ENCODE assay signal across 29 mouse cellular contexts in the genomic region with DNA sequence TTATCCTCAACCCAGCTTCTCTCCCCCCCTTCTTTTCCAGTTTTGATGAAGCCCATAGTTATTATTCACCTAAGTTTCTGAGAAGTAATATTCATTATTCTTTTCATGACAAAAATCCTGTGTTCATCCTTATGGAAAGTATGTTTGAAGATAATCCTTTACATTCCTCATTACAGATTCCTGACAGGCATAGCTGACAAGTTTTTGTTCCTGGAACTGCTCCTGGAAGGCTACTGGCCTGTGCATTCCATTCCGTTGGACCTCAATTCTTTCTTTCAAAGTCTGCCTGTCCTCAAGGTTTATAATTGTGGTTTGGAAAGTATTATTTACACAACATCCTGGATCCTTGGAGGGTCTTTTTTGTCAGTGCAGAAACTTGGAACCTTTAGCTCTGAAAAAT. TPM values are rescaled to one million over a fixed set of nuclear protein-coding genes. Genes with fewer than 3 reads are reported as not detected.
"Had no signal": no experiment of that assay in that cellular context is flagged by ENCODE, and none has a peak within 500 bp of the region (broad histone marks: within the 10 kb centered on the region; RNA-seq: fewer than 3 reads in every experiment).

No protein-coding gene starts in this region.

- H3K9me3 ChIP-seq: heart, embryonic 13.5 days; heart, embryonic 15.5 days; hindbrain, embryonic 13.5 days; hindbrain, embryonic 15.5 days; kidney, embryonic 15.5 days; limb, embryonic 13.5 days; limb, embryonic 15.5 days; liver, embryonic 12.5 days had no signal

- ATAC-seq: hindbrain, postnatal 0 days; intestine, embryonic 16.5 days; liver, embryonic 12.5 days had no signal

- H3K36me3 ChIP-seq: heart, embryonic 13.5 days; heart, embryonic 15.5 days; hindbrain, embryonic 13.5 days; hindbrain, embryonic 15.5 days; kidney, embryonic 15.5 days; limb, embryonic 13.5 days; limb, embryonic 15.5 days; liver, embryonic 12.5 days had no signal

- H3K27me3 ChIP-seq: heart, embryonic 13.5 days; heart, embryonic 15.5 days; hindbrain, embryonic 13.5 days; hindbrain, embryonic 15.5 days; kidney, embryonic 15.5 days; limb, embryonic 13.5 days; limb, embryonic 15.5 days; liver, embryonic 12.5 days had no signal

- H3K4me3 ChIP-seq: heart, adult 2 months; heart, embryonic 13.5 days; heart, embryonic 15.5 days; hindbrain, embryonic 13.5 days; hindbrain, embryonic 15.5 days; kidney, embryonic 15.5 days; limb, embryonic 13.5 days; limb, embryonic 15.5 days; liver, embryonic 12.5 days had no signal

- H3K9ac ChIP-seq: heart, embryonic 13.5 days; heart, embryonic 15.5 days; hindbrain, embryonic 13.5 days; hindbrain, embryonic 15.5 days; kidney, embryonic 15.5 days; limb, embryonic 13.5 days; limb, embryonic 15.5 days; liver, embryonic 12.5 days had no signal

- H3K27ac ChIP-seq: heart, adult 2 months; heart, embryonic 13.5 days; heart, embryonic 15.5 days; hindbrain, embryonic 13.5 days; hindbrain, embryonic 15.5 days; hindbrain, postnatal 0 days; kidney, embryonic 15.5 days; kidney, postnatal 0 days; limb, embryonic 13.5 days; limb, embryonic 15.5 days; liver, embryonic 12.5 days had no signal

- H3K4me2 ChIP-seq: heart, embryonic 11.5 days; heart, embryonic 13.5 days; heart, embryonic 15.5 days; hindbrain, embryonic 13.5 days; hindbrain, embryonic 15.5 days; kidney, embryonic 15.5 days; limb, embryonic 13.5 days; limb, embryonic 15.5 days; liver, embryonic 12.5 days had no signal

- H3K4me1 ChIP-seq: heart, embryonic 13.5 days; heart, embryonic 15.5 days; hindbrain, embryonic 13.5 days; hindbrain, embryonic 15.5 days; kidney, embryonic 15.5 days; limb, embryonic 13.5 days; limb, embryonic 15.5 days; liver, embryonic 12.5 days had no signal

- DNase-seq: gastrocnemius, postnatal 14 days; gastrocnemius, postnatal 36 days; heart, adult 11 months; heart, adult 2 months; heart, postnatal 14 days; heart, postnatal 36 days; kidney, adult 11 months; kidney, adult 2 months; kidney, adult 9 months; kidney, postnatal 14 days; kidney, postnatal 36 days; layer of hippocampus, adult 9-11 months; layer of hippocampus, postnatal 36 days; left cerebral cortex, postnatal 4 days had no signal

RNA-seq across cellular contexts. Expression of gene Lrrc7, which starts 45.0 kb away (rescaled TPM):
- polyA plus RNA-seq: gonadal fat pad, adult 2 months; heart, adult 2 months; kidney, adult 2 months; large intestine, adult 2 months; liver, adult 2 months had no signal
